Mouse (Mus musculus) spleen, embryonic (tissue): ENCODE results near the gene Gapvd1.

Experiments used
- CTCF ChIA-PET: fragments of 350-600 bp; sonication (Branson Sonifier 250); formaldehyde crosslinking; loops from one replicate; lab custom pipeline; 2022; lab: Charles Lee

The Gapvd1 gene

DNA sequence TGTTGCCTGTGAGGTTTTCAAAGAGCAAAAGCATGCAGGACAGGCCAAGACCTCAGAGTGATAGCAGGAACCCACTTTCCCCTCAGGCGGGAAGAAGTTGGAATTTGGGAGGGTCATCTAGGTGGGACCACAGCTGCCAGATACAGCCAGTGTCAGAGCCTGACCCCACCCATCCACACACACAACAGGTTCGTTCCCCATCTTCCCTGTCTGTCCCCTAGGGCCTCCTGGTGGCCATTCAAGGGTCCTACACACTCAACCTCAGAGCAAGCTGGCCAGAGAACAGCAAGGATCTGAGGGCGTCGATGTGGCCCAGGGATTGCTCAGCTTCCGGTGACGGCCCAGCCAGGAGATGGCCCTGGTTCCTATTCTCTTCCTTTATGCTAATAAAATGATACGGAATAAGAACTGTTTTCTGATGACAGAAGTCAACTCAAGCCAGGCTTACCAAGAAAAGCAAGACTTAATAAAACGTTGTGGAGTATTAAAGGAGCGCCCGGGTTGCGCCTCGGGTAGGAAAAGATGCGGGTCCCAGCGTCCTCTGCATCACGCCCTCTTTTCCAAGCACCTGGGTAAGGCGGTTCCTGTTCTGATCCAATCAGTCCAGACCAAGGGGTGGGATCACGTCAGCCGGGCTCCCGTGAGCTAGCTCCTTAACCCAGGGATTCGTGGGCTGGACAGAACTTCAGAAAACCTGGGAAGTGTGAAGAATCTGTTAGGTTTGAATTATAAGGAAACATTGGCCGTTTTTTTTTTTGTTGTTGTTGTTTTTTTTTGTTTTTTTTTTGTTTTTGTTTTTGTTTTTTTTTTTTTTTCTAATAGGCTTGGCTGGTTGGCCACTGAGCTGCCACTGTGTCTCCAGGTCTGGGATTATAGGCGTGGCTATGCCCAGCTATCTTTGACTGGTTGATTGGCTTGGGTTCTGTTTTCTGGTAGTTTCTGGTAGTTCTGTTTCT lies 110.2 kb downstream of the Gapvd1 start:
- CTCF ChIA-PET, result interaction anchor here (0.6 to 0.7 kb wide), 3 partner anchors 11 to 671 kb away, joined by 4 to 7 read pairs (median 5); no protein-coding TSS in a partner anchor

DNA sequence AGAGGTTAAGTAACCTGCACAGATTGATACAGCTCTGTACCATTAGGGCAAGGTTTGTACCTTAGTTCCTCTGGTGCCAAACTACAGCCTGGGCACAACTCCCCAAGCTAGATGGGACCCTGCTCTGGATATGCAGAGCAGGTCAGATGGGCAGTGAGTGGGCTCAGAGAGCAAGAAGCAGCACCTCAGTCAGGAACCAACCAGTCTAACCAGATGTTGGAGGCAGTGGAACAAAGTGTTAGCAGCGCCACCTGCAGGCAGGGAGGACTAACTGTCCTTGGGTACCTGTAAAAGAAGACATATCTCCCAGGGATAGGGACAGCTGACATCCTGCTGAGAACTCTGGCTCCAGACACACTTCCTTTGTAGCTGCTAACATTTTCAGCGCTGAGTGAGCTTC lies 112.7 kb downstream of the Gapvd1 start:
- CTCF ChIA-PET, result no interaction called here

DNA sequence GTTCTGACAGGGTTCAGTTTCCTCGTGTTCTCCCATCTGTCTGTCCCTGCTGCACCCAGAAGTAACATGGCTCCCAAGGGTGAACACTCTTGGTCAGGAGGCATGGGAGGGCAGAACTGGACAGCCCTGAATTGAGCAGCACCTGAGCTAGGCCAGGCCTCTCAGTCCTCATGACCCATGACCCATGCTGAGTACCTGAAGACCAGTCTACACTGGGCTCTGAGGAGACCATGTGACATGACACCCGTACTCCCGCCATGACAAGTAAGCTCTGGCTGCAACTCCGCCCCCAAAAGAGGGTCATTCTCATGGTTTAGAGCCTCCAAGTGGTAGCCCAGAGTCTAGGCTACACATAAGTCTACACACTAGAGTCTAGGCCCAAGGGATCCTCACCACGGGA lies 115.3 kb downstream of the Gapvd1 start:
- CTCF ChIA-PET, result interaction anchor here (0.6 to 0.7 kb wide), 3 partner anchors 46 to 1413 kb away, joined by 3 to 7 read pairs (median 6); no protein-coding TSS in a partner anchor

DNA sequence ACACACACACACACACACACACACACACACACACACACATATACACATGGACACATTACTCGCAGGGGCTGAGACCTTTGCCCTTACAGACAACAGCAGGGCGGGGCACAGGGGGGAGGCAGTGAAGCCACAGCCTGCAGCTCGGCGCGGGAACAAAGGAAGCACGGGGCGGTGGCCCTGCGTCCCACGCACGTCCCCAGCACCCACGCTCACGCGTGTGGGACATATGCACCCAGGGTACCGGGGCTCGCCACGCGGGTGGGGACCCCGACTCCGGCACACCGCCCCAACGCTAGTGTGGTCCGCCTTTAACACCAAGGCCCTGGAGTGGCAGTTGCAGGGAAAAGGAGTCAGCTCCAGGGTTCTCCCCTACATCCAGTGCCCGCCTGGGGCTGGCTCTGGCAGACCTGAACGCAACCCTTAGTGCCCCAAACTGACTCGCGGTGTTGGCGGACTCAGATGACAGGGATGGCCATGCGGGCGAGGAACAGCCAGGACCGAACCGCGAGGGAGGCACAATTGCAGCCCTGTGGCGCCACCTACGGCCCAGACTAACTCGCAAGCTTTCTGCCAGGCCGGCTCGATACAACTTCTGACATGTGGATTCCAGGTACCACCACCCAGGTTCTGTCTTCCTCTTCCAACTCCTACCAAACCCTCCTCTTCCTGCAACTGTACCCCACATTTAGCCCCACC lies 115.9 kb downstream of the Gapvd1 start:
- CTCF ChIA-PET, result interaction anchor here (0.6 kb wide), 2 partner anchors 47 to 428 kb away, joined by 6 to 7 read pairs; no protein-coding TSS in a partner anchor

DNA sequence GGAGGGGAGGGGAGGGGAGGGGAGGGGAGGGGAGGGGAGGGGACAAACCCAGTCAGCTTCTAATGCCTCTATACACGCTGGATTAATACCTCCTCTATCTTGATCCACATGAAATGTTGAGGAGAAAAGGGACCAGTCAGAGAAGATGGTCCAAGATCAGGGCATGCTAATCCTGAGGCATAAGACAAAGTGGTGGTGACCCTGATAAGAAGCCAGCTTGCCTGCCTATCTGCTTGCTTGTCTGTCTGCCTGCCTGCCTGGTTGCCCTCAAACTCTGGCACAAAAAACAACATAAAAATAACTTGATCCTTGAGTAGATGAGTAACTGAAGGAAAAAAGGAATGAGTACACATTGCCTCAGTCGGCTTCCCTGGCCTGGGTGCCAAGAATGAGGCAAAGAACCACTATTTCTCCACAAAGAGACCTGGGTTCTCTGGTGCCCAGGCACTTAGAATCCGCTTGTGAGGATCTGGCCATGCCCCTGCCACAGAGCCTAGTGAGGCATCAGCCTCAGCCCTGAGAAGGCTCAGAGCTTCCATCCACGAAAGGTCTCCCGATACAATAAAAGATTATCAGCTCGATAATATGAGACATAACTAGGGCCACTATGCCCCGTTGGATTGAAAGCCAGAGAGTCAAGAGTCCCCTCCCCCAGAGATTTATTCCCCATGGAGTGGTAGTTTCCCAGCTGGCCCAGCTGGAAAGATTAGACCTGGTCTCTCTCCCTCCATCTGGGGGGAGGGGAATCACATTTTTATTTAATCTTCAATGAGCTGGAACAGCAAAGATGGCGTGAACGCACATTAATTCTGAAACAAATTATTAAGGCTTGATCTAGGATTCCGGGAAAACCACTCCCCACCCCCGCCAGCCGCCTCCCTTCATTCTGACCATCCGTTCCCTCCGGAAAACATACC lies 119.5 kb downstream of the Gapvd1 start:
- CTCF ChIA-PET, result no interaction called here

DNA sequence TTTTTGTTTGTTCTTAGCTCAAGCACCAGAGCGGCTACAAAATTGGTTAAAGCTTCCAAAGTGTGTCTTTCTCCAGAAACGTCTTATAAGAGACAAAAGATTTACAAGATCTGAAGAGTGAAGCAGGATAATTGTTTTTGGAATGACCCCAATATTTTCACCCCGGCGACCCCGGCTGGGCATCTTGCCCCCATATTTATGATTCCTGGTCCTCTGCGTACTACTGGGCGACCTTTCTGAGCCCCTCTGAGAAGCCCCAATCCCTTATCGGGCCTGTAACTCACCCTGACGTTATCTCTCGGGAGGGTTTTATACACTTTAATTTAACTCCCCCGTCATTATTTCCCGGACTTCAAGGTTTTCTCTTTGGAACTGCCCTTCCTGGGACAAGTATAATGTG lies 123.0 kb downstream of the Gapvd1 start:
- CTCF ChIA-PET, result interaction anchor here (0.6 kb wide), 1 partner anchor 692 kb away, joined by 9 read pairs; no protein-coding TSS in a partner anchor

DNA sequence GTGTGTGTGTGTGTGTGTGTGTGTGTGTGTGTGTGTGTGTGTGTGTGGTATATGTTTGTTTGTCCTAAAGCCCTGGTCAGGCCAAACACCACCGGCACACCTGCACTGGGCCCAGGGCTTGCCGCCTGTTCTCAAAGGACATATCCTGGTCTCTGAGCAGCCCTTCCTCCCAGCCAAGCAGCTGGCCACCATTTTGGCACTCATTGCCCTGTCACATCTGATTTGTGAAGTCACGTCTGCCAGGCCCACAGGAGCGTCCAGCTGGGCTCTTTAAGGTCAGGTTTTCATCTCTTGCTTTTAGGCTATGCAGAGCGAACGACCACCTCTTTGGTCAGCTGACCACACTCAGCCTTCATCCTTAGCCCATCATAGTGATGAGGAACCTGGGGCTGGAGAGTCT lies 124.6 kb downstream of the Gapvd1 start:
- CTCF ChIA-PET, result no interaction called here

DNA sequence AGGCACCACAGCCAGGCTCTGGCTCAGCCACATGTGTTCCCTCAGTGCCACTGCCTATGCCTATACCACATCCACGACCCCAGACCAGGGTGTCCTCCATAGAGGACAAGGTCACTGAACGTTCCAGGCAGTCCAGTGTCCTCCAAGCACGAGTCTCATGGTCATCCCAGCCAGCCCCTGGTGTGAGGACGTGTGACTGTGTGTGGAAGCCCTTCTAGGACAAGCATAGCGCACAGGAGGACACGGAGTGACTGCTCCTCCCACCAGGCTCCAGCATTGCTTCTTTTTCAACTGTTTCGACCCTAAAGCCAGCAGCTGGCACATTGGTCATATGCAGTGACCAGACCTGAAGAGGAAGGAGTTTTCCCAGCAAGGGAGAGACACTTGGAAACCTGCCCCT lies 125.3 kb downstream of the Gapvd1 start:
- CTCF ChIA-PET, result no interaction called here

DNA sequence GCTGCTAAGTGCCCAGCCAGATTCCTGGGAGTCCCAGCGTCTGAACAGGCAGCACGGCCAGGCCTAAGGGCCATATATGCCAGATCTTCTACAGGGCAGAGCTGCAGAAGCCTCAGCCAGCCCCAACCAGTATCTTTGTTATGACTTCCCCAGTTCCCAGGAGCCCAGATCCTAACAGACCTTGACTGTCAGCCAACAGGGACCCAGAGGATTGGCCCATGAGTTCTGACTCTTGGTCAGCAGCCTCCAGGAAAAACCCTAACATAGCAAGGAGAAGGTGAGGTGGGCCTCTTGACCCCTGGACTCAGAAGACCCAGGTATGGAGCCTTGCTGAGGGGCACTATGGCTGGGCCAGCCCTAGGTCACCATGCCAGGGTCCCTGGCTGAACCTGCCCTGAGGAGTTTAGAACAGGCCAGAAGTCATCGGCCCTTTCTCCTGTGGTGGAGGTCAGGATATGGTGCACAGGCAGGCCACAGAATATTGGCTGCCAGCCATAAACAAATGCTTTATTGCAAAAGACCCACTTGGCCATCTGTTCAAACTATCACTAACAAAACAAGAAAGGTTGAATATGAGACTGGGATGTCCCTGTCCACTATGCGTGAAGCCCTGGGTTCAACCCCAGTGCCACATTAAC lies 126.0 kb downstream of the Gapvd1 start:
- CTCF ChIA-PET, result no interaction called here

DNA sequence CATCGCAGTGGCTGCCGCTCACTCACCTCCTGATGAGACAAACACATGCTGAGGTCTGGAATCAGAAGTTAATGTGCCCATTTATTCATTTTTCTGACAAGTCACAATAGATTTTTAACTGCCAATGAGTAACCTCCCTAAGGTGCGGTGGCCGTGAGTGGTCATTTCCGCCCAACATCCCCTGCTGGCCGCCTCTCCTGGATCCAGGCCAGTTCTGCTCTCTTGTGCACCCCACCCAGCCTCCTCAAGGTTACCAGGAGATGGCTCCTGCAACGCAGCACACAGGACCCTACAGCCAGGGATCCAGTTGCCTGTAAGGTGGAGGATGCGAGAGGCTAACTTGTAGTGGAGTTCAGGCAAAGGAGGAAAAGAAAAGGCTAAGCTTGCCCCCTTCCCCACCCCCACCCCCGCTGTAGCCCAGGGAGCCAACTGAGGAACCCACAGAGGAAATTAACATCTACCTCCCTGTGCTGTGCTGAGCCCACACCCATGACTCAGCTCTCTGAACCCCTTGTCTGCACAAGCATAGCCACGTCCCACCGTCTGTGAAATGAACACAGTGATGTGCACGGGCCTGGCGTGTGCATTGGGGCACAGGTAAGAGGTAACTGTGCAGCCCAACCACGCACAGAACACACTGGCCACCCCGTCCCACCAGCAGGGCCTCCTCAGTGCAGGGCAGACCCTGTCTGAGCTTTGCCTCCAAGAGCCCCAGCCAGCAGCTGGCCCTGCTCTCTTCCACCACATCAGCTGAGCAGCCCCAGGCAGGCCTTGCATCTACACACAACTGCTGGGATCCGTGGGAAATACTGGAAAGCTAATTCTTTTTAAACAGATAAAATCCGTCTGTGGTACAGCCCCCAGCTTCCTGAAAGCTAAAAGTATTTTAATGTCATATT lies 127.5 kb downstream of the Gapvd1 start:
- CTCF ChIA-PET, result no interaction called here
